Mouse (Mus musculus): ENCODE measurements around the gene Grid2. TPM values are rescaled to one million over a fixed set of nuclear protein-coding genes. Genes with fewer than 3 reads are reported as not detected.

Gene Grid2
- polyA plus RNA-seq, 1 experiment from 2014 or later: 0.38 TPM

- ATAC-seq (ENCODE audit: low FRiP score, low TSS enrichment): no peak
- Histone ChIP-seq H3K4me2 (replicated peaks; ENCODE audit: low read depth) (no peak overlapping the region), H3K27me3 (ENCODE audit: control insufficient read depth, insufficient read depth, low read length) (no peaks in the 10 kb centered on the region), H3K27ac (replicated peaks) (no peak overlapping the region), H3K4me1 (replicated peaks; ENCODE audit: control insufficient read depth, insufficient read depth) (no peaks in the 10 kb centered on the region), H3K4me3 (ENCODE audit: low read depth, low read length) (no peak overlapping the region), H3K9me3 (ENCODE audit: control insufficient read depth, low read length) (no peaks in the 10 kb centered on the region), H3K36me3 (ENCODE audit: control insufficient read depth, insufficient read depth, low read length) (no peaks in the 10 kb centered on the region), H3K9ac (ENCODE audit: low read length) (no peak overlapping the region)
- 70% methylated on average over 2 of the region's 2 CpGs for WGBS
- no peak for TF ChIP-seq CTCF (IDR thresholded peaks at IDR 0.05; ENCODE audit: low read depth)
- TF ChIP-seq EP300 (optimal IDR thresholded peaks at IDR 0.05): no peak
- no peak for DNase-seq (ENCODE audit: low spot score)
Measured at GRCm38 (mm10) chr6:64703659-64704058, 1448.0 kb downstream of the Grid2 start.

GRCm38 (mm10) chr6:64727751-64728403 lies 1472.2 kb downstream of the Grid2 start:
- H3K4me3 ChIP-seq (ENCODE audit: low read depth, low read length): peak overlapping the region; percentile 40
- peaks cover 23% of the 10 kb centered on the region; the same call in 1 of the 2 replicates for H3K27me3 ChIP-seq (ENCODE audit: control insufficient read depth, insufficient read depth, low read length)
- TF ChIP-seq CTCF (IDR thresholded peaks at IDR 0.05; ENCODE audit: low read depth) (no peak), EP300 (optimal IDR thresholded peaks at IDR 0.05) (no peak)
- H3K4me1 ChIP-seq (replicated peaks; ENCODE audit: control insufficient read depth, insufficient read depth): peaks cover 5% of the 10 kb centered on the region; the same call in 1 of the 2 replicates
- no peak overlapping the region for H3K27ac ChIP-seq (replicated peaks)
- no peak overlapping the region for H3K9ac ChIP-seq (ENCODE audit: low read length)
- ATAC-seq (ENCODE audit: low FRiP score, low TSS enrichment): no peak; the same call in 1 of the 2 replicates
- H3K9me3 ChIP-seq (ENCODE audit: control insufficient read depth, low read length): no peaks in the 10 kb centered on the region
- peak overlapping the region; percentile 70 for H3K4me2 ChIP-seq (replicated peaks; ENCODE audit: low read depth)
- H3K36me3 ChIP-seq (ENCODE audit: control insufficient read depth, insufficient read depth, low read length): no peaks in the 10 kb centered on the region
- DNase-seq (ENCODE audit: low spot score): peak; percentile 24
- WGBS: 1% methylated on average over 29 of the region's 29 CpGs

DNA sequence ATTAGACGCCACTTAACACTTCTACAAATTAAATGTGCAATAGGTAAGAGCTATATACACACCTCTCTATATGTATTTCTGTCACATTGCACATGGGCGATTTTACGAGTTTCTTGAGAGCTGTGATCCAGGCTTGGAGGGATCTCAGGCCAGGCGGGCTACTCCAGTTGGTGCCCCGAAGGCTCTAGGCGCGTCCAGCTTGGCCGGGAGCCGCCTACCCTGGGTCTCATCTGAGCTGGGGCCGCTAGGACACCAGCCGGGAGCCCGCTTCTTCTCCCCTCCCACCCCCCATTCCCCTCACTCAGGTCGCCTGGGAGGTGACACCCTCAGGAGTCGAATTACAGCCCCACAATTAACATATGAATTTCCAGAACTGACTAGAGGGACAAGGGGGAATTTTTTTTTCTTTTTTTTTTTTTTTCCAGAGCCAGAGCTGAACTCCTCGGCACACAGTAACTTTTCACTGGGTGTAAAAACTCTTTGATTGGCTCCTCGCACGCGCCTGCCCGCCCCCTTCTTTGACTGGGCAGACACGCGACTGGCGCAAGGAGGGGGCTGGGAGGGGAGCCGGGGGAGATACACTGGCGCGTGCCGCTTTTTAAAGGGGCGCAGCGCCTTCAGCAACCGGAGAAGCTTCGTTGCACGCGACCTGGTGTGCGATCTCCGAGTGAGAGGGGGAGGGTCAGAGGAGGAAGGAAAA lies 1473.0 kb downstream of the Grid2 start, which contains the start of gene Atoh1:
TSS of gene Atoh1 (plus strand) at position 627 of the 700 bp plus-strand sequence.
- peak within 1 kb of the TSS; percentile 40 for H3K4me3 ChIP-seq (ENCODE audit: low read depth, low read length)
- TF ChIP-seq EP300 (optimal IDR thresholded peaks at IDR 0.05): no peak
- TF ChIP-seq CTCF (IDR thresholded peaks at IDR 0.05; ENCODE audit: low read depth): no peak
- H3K27ac ChIP-seq (replicated peaks): no peak within 1 kb of the TSS
- H3K9me3 ChIP-seq (ENCODE audit: control insufficient read depth, low read length): no peaks in the 10 kb centered on the region
- peaks cover 23% of the 10 kb centered on the region; the same call in 1 of the 2 replicates for H3K27me3 ChIP-seq (ENCODE audit: control insufficient read depth, insufficient read depth, low read length)
- under 1% methylated on average over 34 of the region's 34 CpGs for WGBS
- H3K9ac ChIP-seq (ENCODE audit: low read length): no peak within 1 kb of the TSS
- no peaks in the 10 kb centered on the region for H3K36me3 ChIP-seq (ENCODE audit: control insufficient read depth, insufficient read depth, low read length)
- peak; percentile 35 for DNase-seq (ENCODE audit: low spot score)
- peak within 1 kb of the TSS; percentile 70 for H3K4me2 ChIP-seq (replicated peaks; ENCODE audit: low read depth)
- 0 out of 2 replicates have a peak, but pooled peaks have one; percentile 63 for ATAC-seq (ENCODE audit: low FRiP score, low TSS enrichment)
- peaks cover 5% of the 10 kb centered on the region; the same call in 1 of the 2 replicates for H3K4me1 ChIP-seq (replicated peaks; ENCODE audit: control insufficient read depth, insufficient read depth)

DNA sequence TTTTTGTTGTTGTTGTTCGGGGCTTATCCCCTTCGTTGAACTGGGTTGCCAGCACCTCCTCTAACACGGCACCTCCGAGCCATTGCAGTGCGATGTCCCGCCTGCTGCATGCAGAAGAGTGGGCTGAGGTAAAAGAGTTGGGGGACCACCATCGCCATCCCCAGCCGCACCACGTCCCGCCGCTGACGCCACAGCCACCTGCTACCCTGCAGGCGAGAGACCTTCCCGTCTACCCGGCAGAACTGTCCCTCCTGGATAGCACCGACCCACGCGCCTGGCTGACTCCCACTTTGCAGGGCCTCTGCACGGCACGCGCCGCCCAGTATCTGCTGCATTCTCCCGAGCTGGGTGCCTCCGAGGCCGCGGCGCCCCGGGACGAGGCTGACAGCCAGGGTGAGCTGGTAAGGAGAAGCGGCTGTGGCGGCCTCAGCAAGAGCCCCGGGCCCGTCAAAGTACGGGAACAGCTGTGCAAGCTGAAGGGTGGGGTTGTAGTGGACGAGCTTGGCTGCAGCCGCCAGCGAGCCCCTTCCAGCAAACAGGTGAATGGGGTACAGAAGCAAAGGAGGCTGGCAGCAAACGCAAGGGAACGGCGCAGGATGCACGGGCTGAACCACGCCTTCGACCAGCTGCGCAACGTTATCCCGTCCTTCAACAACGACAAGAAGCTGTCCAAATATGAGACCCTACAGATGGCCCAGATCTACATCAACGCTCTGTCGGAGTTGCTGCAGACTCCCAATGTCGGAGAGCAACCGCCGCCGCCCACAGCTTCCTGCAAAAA lies 1473.7 kb downstream of the Grid2 start:
- Histone ChIP-seq H3K9me3 (ENCODE audit: control insufficient read depth, low read length) (no peaks in the 10 kb centered on the region), H3K4me1 (replicated peaks; ENCODE audit: control insufficient read depth, insufficient read depth) (peaks cover 7% of the 10 kb centered on the region; the same call in 1 of the 2 replicates), H3K9ac (ENCODE audit: low read length) (no peak overlapping the region), H3K27me3 (ENCODE audit: control insufficient read depth, insufficient read depth, low read length) (peaks cover 24% of the 10 kb centered on the region; the same call in 1 of the 2 replicates), H3K36me3 (ENCODE audit: control insufficient read depth, insufficient read depth, low read length) (no peaks in the 10 kb centered on the region), H3K4me2 (replicated peaks; ENCODE audit: low read depth) (peak overlapping the region; percentile 70), H3K4me3 (ENCODE audit: low read depth, low read length) (peak overlapping the region; percentile 40), H3K27ac (replicated peaks) (no peak overlapping the region)
- DNase-seq (ENCODE audit: low spot score): peak; percentile 34
- TF ChIP-seq CTCF (IDR thresholded peaks at IDR 0.05; ENCODE audit: low read depth): no peak
- no peak for TF ChIP-seq EP300 (optimal IDR thresholded peaks at IDR 0.05)
- peak; percentile 47; the same call in 1 of the 2 replicates for ATAC-seq (ENCODE audit: low FRiP score, low TSS enrichment)
- under 1% methylated on average over 53 of the region's 53 CpGs for WGBS

GRCm38 (mm10) chr6:64730030-64730429 lies 1474.4 kb downstream of the Grid2 start:
- ATAC-seq (ENCODE audit: low FRiP score, low TSS enrichment): 0 out of 2 replicates have a peak, but pooled peaks have one; percentile 21
- Histone ChIP-seq H3K36me3 (ENCODE audit: control insufficient read depth, insufficient read depth, low read length) (no peaks in the 10 kb centered on the region), H3K27me3 (ENCODE audit: control insufficient read depth, insufficient read depth, low read length) (peaks cover 30% of the 10 kb centered on the region; the same call in 1 of the 2 replicates), H3K9ac (ENCODE audit: low read length) (no peak overlapping the region), H3K4me1 (replicated peaks; ENCODE audit: control insufficient read depth, insufficient read depth) (peaks cover 8% of the 10 kb centered on the region; the same call in 1 of the 2 replicates), H3K4me3 (ENCODE audit: low read depth, low read length) (peak overlapping the region; percentile 40), H3K4me2 (replicated peaks; ENCODE audit: low read depth) (peak overlapping the region; percentile 70), H3K9me3 (ENCODE audit: control insufficient read depth, low read length) (no peaks in the 10 kb centered on the region), H3K27ac (replicated peaks) (no peak overlapping the region)
- no peak for DNase-seq (ENCODE audit: low spot score)
- 2% methylated on average over 19 of the region's 19 CpGs for WGBS
- TF ChIP-seq CTCF (IDR thresholded peaks at IDR 0.05; ENCODE audit: low read depth) (no peak), EP300 (optimal IDR thresholded peaks at IDR 0.05) (no peak)

Measured in stomach, postnatal 0 days (tissue).